Mouse (Mus musculus): Measurements from ENCODE around the gene Gdi2. TPM values are rescaled to one million over a fixed set of nuclear protein-coding genes. Genes with fewer than 3 reads are reported as not detected.
"Not testable (repeated sequence)": the region's sequence is repeated elsewhere in the genome, so short reads cannot be mapped to it uniquely, and the experiment has no call there.

Gene Gdi2
- total RNA-seq (2017): 408 and 483 TPM in 2 replicates

GRCm38 (mm10) chr13:3537594-3538222 lies at the start of gene Gdi2:
Gene Gdi2, plus strand, starts transcription at chr13:3538063.
- peak; percentile 90 to 92 for ATAC-seq (replicated peaks in 1 of 2; ENCODE audit: insufficient read depth in 1 of 2, low FRiP score in 2 of 2, low TSS enrichment in 1 of 2, low read depth in 1 of 2, poor library complexity in 2 of 2, severe bottlenecking in 2 of 2)

- no peak for ATAC-seq (replicated peaks in 1 of 2; ENCODE audit: insufficient read depth in 1 of 2, low FRiP score in 2 of 2, low TSS enrichment in 1 of 2, low read depth in 1 of 2, poor library complexity in 2 of 2, severe bottlenecking in 2 of 2)
Measured at GRCm38 (mm10) chr13:3495526-3495925, 42.3 kb upstream of the Gdi2 start.

- ATAC-seq (replicated peaks in 1 of 2; ENCODE audit: insufficient read depth in 1 of 2, low FRiP score in 2 of 2, low TSS enrichment in 1 of 2, low read depth in 1 of 2, poor library complexity in 2 of 2, severe bottlenecking in 2 of 2): not testable (repeated sequence)
Measured at GRCm38 (mm10) chr13:3501014-3501413, 36.8 kb upstream of the Gdi2 start.

- not testable (repeated sequence) for ATAC-seq (replicated peaks in 1 of 2; ENCODE audit: insufficient read depth in 1 of 2, low FRiP score in 2 of 2, low TSS enrichment in 1 of 2, low read depth in 1 of 2, poor library complexity in 2 of 2, severe bottlenecking in 2 of 2)
Measured at GRCm38 (mm10) chr13:3515351-3515750, 22.5 kb upstream of the Gdi2 start.

GRCm38 (mm10) chr13:3519357-3519756 lies 18.5 kb upstream of the Gdi2 start:
- peak; percentile 8 to 34; a peak in 2 of 4 replicates for ATAC-seq (replicated peaks in 1 of 2; ENCODE audit: insufficient read depth in 1 of 2, low FRiP score in 2 of 2, low TSS enrichment in 1 of 2, low read depth in 1 of 2, poor library complexity in 2 of 2, severe bottlenecking in 2 of 2)

GRCm38 (mm10) chr13:3519994-3520393 lies 17.9 kb upstream of the Gdi2 start:
- peak; percentile 79 to 88 for ATAC-seq (replicated peaks in 1 of 2; ENCODE audit: insufficient read depth in 1 of 2, low FRiP score in 2 of 2, low TSS enrichment in 1 of 2, low read depth in 1 of 2, poor library complexity in 2 of 2, severe bottlenecking in 2 of 2)

GRCm38 (mm10) chr13:3523459-3523858 lies 14.4 kb upstream of the Gdi2 start:
- no peak for ATAC-seq (replicated peaks in 1 of 2; ENCODE audit: insufficient read depth in 1 of 2, low FRiP score in 2 of 2, low TSS enrichment in 1 of 2, low read depth in 1 of 2, poor library complexity in 2 of 2, severe bottlenecking in 2 of 2)

- no peak for ATAC-seq (replicated peaks in 1 of 2; ENCODE audit: insufficient read depth in 1 of 2, low FRiP score in 2 of 2, low TSS enrichment in 1 of 2, low read depth in 1 of 2, poor library complexity in 2 of 2, severe bottlenecking in 2 of 2)
Measured at GRCm38 (mm10) chr13:3523946-3524345, 13.9 kb upstream of the Gdi2 start.

- ATAC-seq (replicated peaks in 1 of 2; ENCODE audit: insufficient read depth in 1 of 2, low FRiP score in 2 of 2, low TSS enrichment in 1 of 2, low read depth in 1 of 2, poor library complexity in 2 of 2, severe bottlenecking in 2 of 2): peak; percentile 12 to 30; a peak in 1 of 4 replicates
Measured at GRCm38 (mm10) chr13:3525611-3526051, 12.2 kb upstream of the Gdi2 start.

GRCm38 (mm10) chr13:3526328-3526727 lies 11.5 kb upstream of the Gdi2 start:
- peak; percentile 95 to 97 for ATAC-seq (replicated peaks in 1 of 2; ENCODE audit: insufficient read depth in 1 of 2, low FRiP score in 2 of 2, low TSS enrichment in 1 of 2, low read depth in 1 of 2, poor library complexity in 2 of 2, severe bottlenecking in 2 of 2)

GRCm38 (mm10) chr13:3530451-3530850 lies 7.4 kb upstream of the Gdi2 start:
- ATAC-seq (replicated peaks in 1 of 2; ENCODE audit: insufficient read depth in 1 of 2, low FRiP score in 2 of 2, low TSS enrichment in 1 of 2, low read depth in 1 of 2, poor library complexity in 2 of 2, severe bottlenecking in 2 of 2): no peak

- ATAC-seq (replicated peaks in 1 of 2; ENCODE audit: insufficient read depth in 1 of 2, low FRiP score in 2 of 2, low TSS enrichment in 1 of 2, low read depth in 1 of 2, poor library complexity in 2 of 2, severe bottlenecking in 2 of 2): not testable (repeated sequence)
Measured at GRCm38 (mm10) chr13:3531176-3531575, 6.7 kb upstream of the Gdi2 start.

- ATAC-seq (replicated peaks in 1 of 2; ENCODE audit: insufficient read depth in 1 of 2, low FRiP score in 2 of 2, low TSS enrichment in 1 of 2, low read depth in 1 of 2, poor library complexity in 2 of 2, severe bottlenecking in 2 of 2): no peak
Measured at GRCm38 (mm10) chr13:3531692-3532320, 6.1 kb upstream of the Gdi2 start.

GRCm38 (mm10) chr13:3532451-3532850 lies 5.4 kb upstream of the Gdi2 start:
- no peak for ATAC-seq (replicated peaks in 1 of 2; ENCODE audit: insufficient read depth in 1 of 2, low FRiP score in 2 of 2, low TSS enrichment in 1 of 2, low read depth in 1 of 2, poor library complexity in 2 of 2, severe bottlenecking in 2 of 2)

- ATAC-seq (replicated peaks in 1 of 2; ENCODE audit: insufficient read depth in 1 of 2, low FRiP score in 2 of 2, low TSS enrichment in 1 of 2, low read depth in 1 of 2, poor library complexity in 2 of 2, severe bottlenecking in 2 of 2): no peak
Measured at GRCm38 (mm10) chr13:3534146-3534545, 3.7 kb upstream of the Gdi2 start.

- peak; percentile 4 to 17; a peak in 2 of 4 replicates for ATAC-seq (replicated peaks in 1 of 2; ENCODE audit: insufficient read depth in 1 of 2, low FRiP score in 2 of 2, low TSS enrichment in 1 of 2, low read depth in 1 of 2, poor library complexity in 2 of 2, severe bottlenecking in 2 of 2)
Measured at GRCm38 (mm10) chr13:3538223-3538968, 533 bp downstream of the Gdi2 start.

GRCm38 (mm10) chr13:3538969-3539562 lies 1.2 kb downstream of the Gdi2 start:
- no peak for ATAC-seq (replicated peaks in 1 of 2; ENCODE audit: insufficient read depth in 1 of 2, low FRiP score in 2 of 2, low TSS enrichment in 1 of 2, low read depth in 1 of 2, poor library complexity in 2 of 2, severe bottlenecking in 2 of 2)

- ATAC-seq (replicated peaks in 1 of 2; ENCODE audit: insufficient read depth in 1 of 2, low FRiP score in 2 of 2, low TSS enrichment in 1 of 2, low read depth in 1 of 2, poor library complexity in 2 of 2, severe bottlenecking in 2 of 2): no peak
Measured at GRCm38 (mm10) chr13:3540166-3540565, 2.3 kb downstream of the Gdi2 start.

Measured in hematopoietic stem cell, adult 5-6 weeks (primary cell).